Mouse (Mus musculus) testis, adult 2 months (tissue): ENCODE data around the gene Agps. TPM values are rescaled to one million over a fixed set of nuclear protein-coding genes. Genes with fewer than 3 reads are reported as not detected.

ENCODE experiments used
- H3K27ac ChIP-seq: fragments of 200-500 bp; 2 replicates; pipeline ENCODE4 v1.5.1; 2012; ENCODE audit warnings: low read depth, low read length; ENCODE audit not compliant: control insufficient read depth, insufficient read depth
- H3K27me3 ChIP-seq: fragments of 200-500 bp; 2 replicates; pipeline ENCODE4 v1.6.1; 2012; ENCODE audit warnings: mild to moderate bottlenecking, low read length, moderate library complexity; ENCODE audit not compliant: control insufficient read depth, insufficient read depth
- H3K36me3 ChIP-seq: fragments of 200-500 bp; 2 replicates; pipeline ENCODE4 v1.6.1; 2012; ENCODE audit warnings: mild to moderate bottlenecking, low read length; ENCODE audit not compliant: control insufficient read depth, insufficient read depth
- H3K4me1 ChIP-seq: fragments of 200-500 bp; 2 replicates; pipeline ENCODE4 v1.6.1; 2012; ENCODE audit warnings: low read length; ENCODE audit not compliant: control insufficient read depth, insufficient read depth
- H3K4me3 ChIP-seq: fragments of 200-500 bp; 2 replicates; pipeline ENCODE4 v1.5.1; 2012; ENCODE audit warnings: low read depth, mild to moderate bottlenecking, low read length, moderate library complexity, mixed read lengths; ENCODE audit not compliant: control insufficient read depth
- CTCF ChIP-seq: fragments of 200-500 bp; IDR thresholded peaks from 2 replicates; pipeline ENCODE4 v1.5.1; 2012; ENCODE audit warnings: low read depth, mild to moderate bottlenecking, inconsistent platforms, low read length, moderate library complexity; ENCODE audit not compliant: control insufficient read depth, insufficient read depth, insufficient replicate concordance
- POLR2A ChIP-seq: fragments of 200-500 bp; IDR thresholded peaks from 2 replicates; pipeline ENCODE4 v1.6.1; 2012; ENCODE audit warnings: low read depth, mild to moderate bottlenecking, inconsistent platforms, low read length, moderate library complexity; ENCODE audit not compliant: control insufficient read depth
- polyA plus RNA-seq: library from polyadenylated mRNA; depleted of rRNA; stranded (reverse); fragments of >200 nt; gene quantifications from 2 replicates; pipeline ENCODE4 v1.2.3, GENCODE M21; 2012

Agps gene
- polyA plus RNA-seq, 1 experiment, result 1.9 TPM

DNA sequence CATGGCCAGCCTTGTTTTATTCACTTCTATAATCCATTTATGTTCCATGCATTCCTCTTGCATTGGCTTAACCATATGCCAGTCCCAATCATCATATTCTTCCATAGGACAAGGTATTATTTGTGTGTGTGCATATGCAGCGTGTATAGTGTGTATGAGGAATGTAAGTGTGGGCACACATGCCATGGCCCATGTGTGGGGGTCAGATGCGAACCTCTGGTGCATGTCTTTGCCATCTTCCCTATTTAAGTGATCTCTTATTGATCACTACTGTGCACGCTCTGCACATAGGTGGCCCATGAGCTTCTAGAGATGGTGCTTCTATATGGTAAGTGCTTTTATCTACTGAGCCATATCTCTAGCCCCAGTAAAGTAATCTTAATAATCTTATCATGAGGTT is 12.2 kb upstream of the Agps start:
- Histone ChIP-seq H3K36me3 (no peaks in the 10 kb centered on the region), H3K27me3 (no peaks in the 10 kb centered on the region), H3K27ac (no peak overlapping the region), H3K4me1 (peaks cover 3% of the 10 kb centered on the region; the same call in 1 of the 2 replicates), H3K4me3 (no peak overlapping the region)
- no peak for TF ChIP-seq POLR2A
- no peak for TF ChIP-seq CTCF

DNA sequence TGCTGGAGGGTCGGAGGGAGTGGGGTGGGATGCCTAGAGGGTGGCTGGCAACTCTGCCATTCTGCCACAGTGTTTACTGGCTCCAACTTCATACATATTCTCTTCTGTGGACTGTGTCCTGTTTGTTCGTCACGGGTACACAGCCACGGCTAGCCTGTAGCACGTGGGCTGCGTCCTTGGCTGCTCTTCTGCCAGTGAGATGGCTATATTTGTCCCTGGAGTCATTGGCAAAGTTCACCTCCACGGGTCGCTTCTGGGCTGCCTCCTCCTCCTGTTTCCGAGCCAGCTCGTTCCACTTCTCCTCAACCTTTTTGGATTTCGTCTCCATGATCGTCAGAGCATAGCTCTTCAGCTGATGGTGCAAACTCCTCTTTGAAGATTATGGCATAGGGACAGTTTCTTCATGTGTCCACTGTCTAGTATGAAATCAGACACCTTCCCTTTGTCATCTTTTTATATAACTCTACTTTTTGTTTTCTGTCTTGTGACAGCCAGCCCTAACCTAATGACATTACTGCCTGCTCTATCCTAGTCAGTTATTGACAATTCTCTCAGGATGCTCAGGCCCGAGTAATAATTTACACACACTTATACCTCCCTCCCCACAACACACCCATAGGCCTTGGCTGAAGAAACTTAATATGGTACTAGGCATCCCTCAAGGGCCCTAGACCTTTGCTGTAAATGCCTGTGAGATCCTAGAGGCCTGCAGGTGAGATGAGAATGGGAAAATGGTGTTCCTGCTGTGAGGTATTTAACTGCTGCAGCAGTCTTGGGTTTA is 9.8 kb upstream of the Agps start:
- H3K27ac ChIP-seq, result no peak overlapping the region
- no peak for TF ChIP-seq POLR2A
- no peak for TF ChIP-seq CTCF
- H3K4me1 ChIP-seq, result no peaks in the 10 kb centered on the region
- H3K4me3 ChIP-seq, result no peak overlapping the region
- no peaks in the 10 kb centered on the region for H3K36me3 ChIP-seq
- H3K27me3 ChIP-seq, result no peaks in the 10 kb centered on the region

DNA sequence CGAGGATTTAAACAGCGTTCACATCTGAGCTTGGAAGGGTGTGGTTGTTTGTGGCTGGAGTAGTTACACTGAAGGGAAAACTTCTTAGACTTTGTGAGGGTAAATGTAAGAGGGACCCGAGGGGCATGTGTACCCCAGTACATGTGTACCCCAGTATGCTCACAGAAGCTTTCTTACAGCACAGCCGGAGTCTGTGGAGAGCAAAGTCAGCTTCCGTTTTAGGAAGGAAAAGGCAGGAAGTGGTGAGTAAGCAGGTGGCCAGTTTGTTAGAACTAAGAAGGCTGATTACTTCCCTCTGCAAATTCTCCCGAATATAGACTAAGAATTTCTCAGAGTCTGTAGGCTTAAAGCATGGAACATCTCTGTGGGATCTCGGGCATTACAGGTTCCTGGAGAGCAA is 8.2 kb upstream of the Agps start:
- no peaks in the 10 kb centered on the region for H3K36me3 ChIP-seq
- TF ChIP-seq CTCF, result no peak
- TF ChIP-seq POLR2A, result no peak
- no peaks in the 10 kb centered on the region for H3K4me1 ChIP-seq
- no peak overlapping the region for H3K27ac ChIP-seq
- no peak overlapping the region for H3K4me3 ChIP-seq
- H3K27me3 ChIP-seq, result no peaks in the 10 kb centered on the region

DNA sequence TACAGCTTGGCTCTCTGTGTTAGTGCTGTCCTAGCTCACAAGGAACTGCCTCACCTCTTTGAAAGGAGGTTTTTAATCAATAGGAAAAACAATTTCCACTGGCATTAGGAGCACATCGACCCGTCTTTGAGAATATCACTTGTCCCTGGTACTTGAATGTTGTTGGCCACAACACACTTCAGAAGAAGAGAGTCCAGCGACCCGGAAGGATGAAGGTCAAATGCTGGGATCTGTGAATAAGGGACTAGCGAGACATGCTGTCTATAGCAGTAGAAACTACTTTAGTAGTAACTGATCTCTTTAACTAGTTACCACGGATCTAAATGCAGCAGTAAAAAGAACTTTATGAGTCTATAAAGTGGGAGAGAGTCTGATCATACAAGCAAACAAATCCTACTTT is 7.8 kb upstream of the Agps start:
- no peak overlapping the region for H3K27ac ChIP-seq
- no peaks in the 10 kb centered on the region for H3K4me1 ChIP-seq

DNA sequence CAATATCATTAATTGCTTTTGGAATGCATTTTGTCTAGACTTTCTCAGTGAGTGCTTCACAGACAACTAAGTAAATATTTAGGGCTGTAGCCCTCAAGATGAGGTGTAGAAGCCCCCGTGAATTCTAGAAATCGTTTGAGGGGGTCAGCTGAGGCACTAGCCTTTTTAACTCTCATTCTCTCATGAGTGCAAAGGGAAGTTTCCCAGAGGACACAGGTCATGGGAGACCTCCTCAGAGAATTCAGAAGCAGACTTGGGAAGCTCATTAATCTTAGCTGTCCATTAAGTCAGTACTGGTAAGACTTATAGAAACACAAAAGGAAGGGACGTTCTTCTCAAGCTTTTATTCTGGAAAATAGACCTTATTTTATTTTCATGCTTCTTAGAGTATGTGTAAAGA is 7.1 kb upstream of the Agps start:
- Histone ChIP-seq H3K4me1 (no peaks in the 10 kb centered on the region), H3K36me3 (no peaks in the 10 kb centered on the region), H3K27me3 (no peaks in the 10 kb centered on the region), H3K27ac (no peak overlapping the region), H3K4me3 (no peak overlapping the region)
- TF ChIP-seq POLR2A, result no peak
- no peak for TF ChIP-seq CTCF

More for the DNA sequence above, 7.8 kb upstream of the Agps start:
- Histone ChIP-seq H3K36me3 (no peaks in the 10 kb centered on the region), H3K27me3 (no peaks in the 10 kb centered on the region), H3K4me3 (no peak overlapping the region)
- TF ChIP-seq CTCF, result no peak
- TF ChIP-seq POLR2A, result no peak

DNA sequence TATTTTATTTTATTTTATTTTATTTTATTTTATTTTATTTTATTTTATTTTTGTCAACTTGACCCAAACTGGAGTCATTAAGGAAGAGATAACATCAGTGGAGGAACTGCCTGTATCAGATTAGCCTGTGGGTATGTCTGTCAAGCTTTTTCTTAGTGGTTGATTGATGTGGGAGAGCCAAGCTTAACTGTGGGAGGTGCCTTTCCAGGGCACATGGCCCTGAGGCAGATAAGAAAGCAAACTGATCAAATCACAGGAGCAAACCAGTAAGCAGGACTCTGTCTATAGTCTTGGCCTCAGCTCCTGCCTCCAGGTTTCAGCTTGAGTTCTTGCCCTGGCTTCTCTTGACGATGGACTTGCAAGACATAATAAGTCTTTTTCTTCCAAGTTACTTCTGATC is 6.4 kb upstream of the Agps start:
- H3K4me3 ChIP-seq, result no peak overlapping the region
- no peak overlapping the region for H3K27ac ChIP-seq
- no peaks in the 10 kb centered on the region for H3K27me3 ChIP-seq
- TF ChIP-seq POLR2A (no peak), CTCF (no peak)
- no peaks in the 10 kb centered on the region for H3K4me1 ChIP-seq
- no peaks in the 10 kb centered on the region for H3K36me3 ChIP-seq

DNA sequence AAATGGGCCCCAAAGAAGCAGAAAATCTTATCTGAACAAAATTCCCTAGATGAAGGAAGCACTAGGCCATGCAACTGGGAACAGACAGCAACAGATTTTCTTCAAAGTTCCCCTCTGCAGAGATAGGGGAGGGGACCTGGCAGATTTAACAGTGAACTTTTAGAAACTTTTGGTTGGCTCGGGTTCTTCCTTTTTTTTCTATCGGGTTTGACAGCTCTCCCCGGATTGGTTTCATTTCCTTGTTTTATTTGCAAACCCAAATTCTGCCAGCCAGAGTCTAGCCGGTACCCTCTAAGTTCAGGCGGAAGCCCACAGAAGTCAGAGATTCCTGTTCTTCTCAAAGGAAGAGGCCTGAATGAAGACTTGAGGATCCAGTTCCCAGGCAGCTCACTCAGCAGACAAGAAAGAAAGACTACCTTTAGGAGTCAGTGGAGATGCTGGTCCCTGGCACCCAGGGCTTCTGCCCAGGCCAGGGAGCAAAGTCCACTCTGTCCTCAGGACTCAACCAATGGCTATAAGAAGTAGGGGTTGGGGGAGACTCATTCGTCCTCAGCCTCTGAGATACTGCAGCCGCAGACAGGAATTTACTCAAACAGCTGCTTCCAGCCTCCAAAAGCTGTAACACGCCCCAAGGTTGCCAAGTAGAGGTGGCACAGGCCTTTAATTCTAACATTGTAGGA is 2.9 kb upstream of the Agps start:
- no peak for TF ChIP-seq POLR2A
- TF ChIP-seq CTCF, result no peak
- Histone ChIP-seq H3K36me3 (no peaks in the 10 kb centered on the region), H3K27ac (no peak overlapping the region), H3K4me3 (no peak overlapping the region), H3K27me3 (no peaks in the 10 kb centered on the region), H3K4me1 (no peaks in the 10 kb centered on the region; the same call in 1 of the 2 replicates)
